Mouse (Mus musculus): Measurements from ENCODE around the gene Slc7a11. TPM values are rescaled to one million over a fixed set of nuclear protein-coding genes. Genes with fewer than 3 reads are reported as not detected.

Slc7a11 gene
- polyA plus RNA-seq, 1 experiment from 2014 or later: 0.21 TPM

- H3K4me3 ChIP-seq: no peak overlapping the region
- no peaks in the 10 kb centered on the region for H3K4me1 ChIP-seq (replicated peaks)
- WGBS: 84% methylated on average over 5 of the region's 5 CpGs
- no peaks in the 10 kb centered on the region for H3K9me3 ChIP-seq
- DNase-seq (ENCODE audit: low spot score): no peak
- no peak overlapping the region for H3K27ac ChIP-seq
- no peaks in the 10 kb centered on the region for H3K36me3 ChIP-seq
- no peaks in the 10 kb centered on the region for H3K27me3 ChIP-seq (ENCODE audit: insufficient read depth, poor library complexity, severe bottlenecking)
These were observed 257.0 kb downstream of the Slc7a11 start for GRCm38 (mm10) chr3:50186369-50186768.

- H3K9me3 ChIP-seq: no peaks in the 10 kb centered on the region
- WGBS: 87% methylated on average over 2 of the region's 2 CpGs
These were observed 257.5 kb downstream of the Slc7a11 start for GRCm38 (mm10) chr3:50185879-50186278.

DNA sequence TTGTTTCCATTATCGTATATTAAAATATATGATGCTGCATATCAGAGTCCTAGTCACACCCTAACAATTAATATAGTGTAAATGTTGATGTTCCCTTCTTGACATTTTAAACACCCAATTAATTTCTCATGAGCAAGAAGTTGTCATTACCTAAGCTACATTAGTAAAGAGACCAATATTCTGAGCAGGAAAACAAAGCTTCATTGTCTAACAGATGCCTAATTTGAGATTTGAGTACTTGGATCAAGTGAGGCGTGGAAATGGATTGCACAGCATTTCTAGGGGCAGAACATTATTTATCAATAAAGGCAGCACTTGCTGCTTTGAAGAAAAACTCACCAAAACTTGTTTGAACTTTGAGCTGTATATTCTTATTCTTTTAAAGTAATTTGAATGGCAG lies 282.7 kb downstream of the Slc7a11 start:
- Histone ChIP-seq H3K4me1 (replicated peaks) (no peaks in the 10 kb centered on the region), H3K36me3 (no peaks in the 10 kb centered on the region), H3K4me3 (no peak overlapping the region), H3K27ac (no peak overlapping the region), H3K27me3 (ENCODE audit: insufficient read depth, poor library complexity, severe bottlenecking) (no peaks in the 10 kb centered on the region), H3K9me3 (no peaks in the 10 kb centered on the region)
- DNase-seq (ENCODE audit: low spot score): no peak
- 84% methylated on average over 2 of the region's 2 CpGs for WGBS

More at GRCm38 (mm10) chr3:50185879-50186278, 257.5 kb downstream of the Slc7a11 start:
- H3K27ac ChIP-seq: no peak overlapping the region
- H3K4me1 ChIP-seq (replicated peaks): no peaks in the 10 kb centered on the region
- no peak for DNase-seq (ENCODE audit: low spot score)
- no peaks in the 10 kb centered on the region for H3K27me3 ChIP-seq (ENCODE audit: insufficient read depth, poor library complexity, severe bottlenecking)
- H3K4me3 ChIP-seq: no peak overlapping the region
- no peaks in the 10 kb centered on the region for H3K36me3 ChIP-seq

GRCm38 (mm10) chr3:50144144-50144543 lies 299.3 kb downstream of the Slc7a11 start:
- no peak for DNase-seq (ENCODE audit: low spot score)
- no peaks in the 10 kb centered on the region for H3K27me3 ChIP-seq (ENCODE audit: insufficient read depth, poor library complexity, severe bottlenecking)

GRCm38 (mm10) chr3:50138319-50138718 lies 305.1 kb downstream of the Slc7a11 start:
- Histone ChIP-seq H3K36me3 (no peaks in the 10 kb centered on the region), H3K27ac (no peak overlapping the region), H3K4me3 (no peak overlapping the region), H3K27me3 (ENCODE audit: insufficient read depth, poor library complexity, severe bottlenecking) (no peaks in the 10 kb centered on the region), H3K9me3 (no peaks in the 10 kb centered on the region), H3K4me1 (replicated peaks) (no peaks in the 10 kb centered on the region)
- WGBS: 73% methylated on average over 3 of the region's 3 CpGs
- DNase-seq (ENCODE audit: low spot score): no peak

More at GRCm38 (mm10) chr3:50144144-50144543, 299.3 kb downstream of the Slc7a11 start:
- Histone ChIP-seq H3K27ac (no peak overlapping the region), H3K9me3 (no peaks in the 10 kb centered on the region), H3K36me3 (no peaks in the 10 kb centered on the region), H3K4me3 (no peak overlapping the region), H3K4me1 (replicated peaks) (no peaks in the 10 kb centered on the region)

DNA sequence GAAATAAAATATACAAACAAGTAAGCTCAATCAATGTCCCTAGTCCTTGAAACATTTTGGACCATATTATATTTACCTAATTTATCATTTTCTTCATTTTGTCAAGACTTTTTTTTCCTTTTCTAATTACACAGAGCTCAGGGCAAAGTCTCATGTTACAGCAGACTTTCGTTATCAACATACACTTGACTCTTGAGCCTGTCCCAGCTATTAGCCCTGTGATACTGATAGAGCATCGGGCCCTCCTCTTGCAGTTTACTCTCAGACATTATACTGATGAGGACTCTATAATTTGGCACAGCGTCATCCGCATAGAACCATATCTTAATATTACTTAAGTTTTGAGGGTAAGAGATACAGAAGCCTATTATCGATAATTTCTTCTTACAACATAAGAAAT lies 311.2 kb downstream of the Slc7a11 start:
- Histone ChIP-seq H3K4me3 (no peak overlapping the region), H3K27ac (no peak overlapping the region), H3K36me3 (no peaks in the 10 kb centered on the region), H3K9me3 (no peaks in the 10 kb centered on the region), H3K4me1 (replicated peaks) (0 out of 2 replicates have a peak, but pooled peaks cover 2% of the 10 kb centered on the region), H3K27me3 (ENCODE audit: insufficient read depth, poor library complexity, severe bottlenecking) (no peaks in the 10 kb centered on the region)
- DNase-seq (ENCODE audit: low spot score): no peak
- WGBS: 90% methylated on average over 5 of the region's 5 CpGs

GRCm38 (mm10) chr3:50130319-50130718 lies 313.1 kb downstream of the Slc7a11 start:
- H3K27me3 ChIP-seq (ENCODE audit: insufficient read depth, poor library complexity, severe bottlenecking): no peaks in the 10 kb centered on the region

GRCm38 (mm10) chr3:50121001-50121400 lies 322.4 kb downstream of the Slc7a11 start:
- no peaks in the 10 kb centered on the region for H3K27me3 ChIP-seq (ENCODE audit: insufficient read depth, poor library complexity, severe bottlenecking)
- no peak overlapping the region for H3K27ac ChIP-seq
- H3K4me3 ChIP-seq: no peak overlapping the region
- DNase-seq (ENCODE audit: low spot score): no peak
- 53% methylated on average over 1 of the region's 1 CpGs for WGBS
- no peaks in the 10 kb centered on the region for H3K9me3 ChIP-seq
- no peaks in the 10 kb centered on the region for H3K4me1 ChIP-seq (replicated peaks)
- no peaks in the 10 kb centered on the region for H3K36me3 ChIP-seq

More at GRCm38 (mm10) chr3:50130319-50130718, 313.1 kb downstream of the Slc7a11 start:
- DNase-seq (ENCODE audit: low spot score): no peak
- no peaks in the 10 kb centered on the region for H3K9me3 ChIP-seq
- no peak overlapping the region for H3K4me3 ChIP-seq
- no peak overlapping the region for H3K27ac ChIP-seq
- WGBS: 91% methylated on average over 2 of the region's 2 CpGs
- 0 out of 2 replicates have a peak, but pooled peaks cover 2% of the 10 kb centered on the region for H3K4me1 ChIP-seq (replicated peaks)
- no peaks in the 10 kb centered on the region for H3K36me3 ChIP-seq

- no peaks in the 10 kb centered on the region for H3K36me3 ChIP-seq
- H3K4me3 ChIP-seq: no peak overlapping the region
- H3K27ac ChIP-seq: no peak overlapping the region
- DNase-seq (ENCODE audit: low spot score): no peak
- H3K27me3 ChIP-seq (ENCODE audit: insufficient read depth, poor library complexity, severe bottlenecking): no peaks in the 10 kb centered on the region
- no peaks in the 10 kb centered on the region for H3K4me1 ChIP-seq (replicated peaks)
- H3K9me3 ChIP-seq: no peaks in the 10 kb centered on the region
- WGBS: 95% methylated on average over 1 of the region's 1 CpGs
These were observed 327.1 kb downstream of the Slc7a11 start for GRCm38 (mm10) chr3:50116266-50116665.

DNA sequence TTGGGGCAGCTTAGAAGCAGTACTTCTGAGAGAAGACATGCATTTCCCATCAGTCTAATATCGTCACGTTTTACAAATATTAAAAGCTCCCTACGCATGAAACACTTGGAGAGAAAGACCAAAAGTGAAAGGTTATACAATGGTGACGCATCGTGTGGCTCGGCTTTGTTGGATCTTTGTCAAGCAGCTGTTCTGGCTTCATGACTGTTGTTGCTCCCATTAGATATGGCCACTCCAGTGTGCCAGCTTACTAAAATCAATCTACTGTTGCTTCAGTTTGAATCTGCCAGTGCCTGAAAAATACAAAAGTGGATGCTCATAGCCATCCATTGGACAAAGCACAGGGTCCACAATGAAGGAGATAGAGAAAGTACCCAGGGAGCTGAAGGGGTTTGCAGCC lies 337.9 kb downstream of the Slc7a11 start:
- H3K27me3 ChIP-seq (ENCODE audit: insufficient read depth, poor library complexity, severe bottlenecking): no peaks in the 10 kb centered on the region
- 94% methylated on average over 6 of the region's 6 CpGs for WGBS
- no peak for DNase-seq (ENCODE audit: low spot score)

GRCm38 (mm10) chr3:50094404-50095092 lies 348.9 kb downstream of the Slc7a11 start:
- Histone ChIP-seq H3K36me3 (no peaks in the 10 kb centered on the region), H3K27ac (no peak overlapping the region), H3K4me3 (no peak overlapping the region), H3K4me1 (replicated peaks) (no peaks in the 10 kb centered on the region), H3K9me3 (no peaks in the 10 kb centered on the region), H3K27me3 (ENCODE audit: insufficient read depth, poor library complexity, severe bottlenecking) (no peaks in the 10 kb centered on the region)
- no peak for DNase-seq (ENCODE audit: low spot score)
- WGBS: 90% methylated on average over 7 of the region's 7 CpGs

More for the DNA sequence above, 337.9 kb downstream of the Slc7a11 start:
- no peaks in the 10 kb centered on the region for H3K4me1 ChIP-seq (replicated peaks)
- H3K36me3 ChIP-seq: no peaks in the 10 kb centered on the region
- H3K9me3 ChIP-seq: no peaks in the 10 kb centered on the region
- H3K27ac ChIP-seq: no peak overlapping the region
- H3K4me3 ChIP-seq: no peak overlapping the region

GRCm38 (mm10) chr3:50076979-50077378 lies 366.4 kb downstream of the Slc7a11 start:
- H3K36me3 ChIP-seq: no peaks in the 10 kb centered on the region
- H3K4me3 ChIP-seq: no peak overlapping the region
- H3K4me1 ChIP-seq (replicated peaks): no peaks in the 10 kb centered on the region
- H3K27me3 ChIP-seq (ENCODE audit: insufficient read depth, poor library complexity, severe bottlenecking): no peaks in the 10 kb centered on the region
- WGBS: 20% methylated on average over 7 of the region's 7 CpGs
- no peak overlapping the region for H3K27ac ChIP-seq
- DNase-seq (ENCODE audit: low spot score): peak; percentile 70
- H3K9me3 ChIP-seq: no peaks in the 10 kb centered on the region

- WGBS: 90% methylated on average over 4 of the region's 4 CpGs
- DNase-seq (ENCODE audit: low spot score): no peak
These were observed 380.0 kb downstream of the Slc7a11 start for GRCm38 (mm10) chr3:50063396-50063795.

More at GRCm38 (mm10) chr3:50063396-50063795, 380.0 kb downstream of the Slc7a11 start:
- no peaks in the 10 kb centered on the region for H3K36me3 ChIP-seq
- H3K27ac ChIP-seq: no peak overlapping the region
- H3K4me3 ChIP-seq: no peak overlapping the region
- H3K27me3 ChIP-seq (ENCODE audit: insufficient read depth, poor library complexity, severe bottlenecking): no peaks in the 10 kb centered on the region
- H3K9me3 ChIP-seq: no peaks in the 10 kb centered on the region
- no peaks in the 10 kb centered on the region for H3K4me1 ChIP-seq (replicated peaks)
